Mouse (Mus musculus) spleen, adult 2 months (tissue): ENCODE data around the gene Cnot9. TPM values are rescaled to one million over a fixed set of nuclear protein-coding genes. Genes with fewer than 3 reads are reported as not detected.

ENCODE experiments used
- DNase-seq, 2 experiments: peaks; one replicate each; pipeline versions ENCODE4 v3.0.0 to v3.0.0-alpha.2; 2012 to 2021; ENCODE audit warnings: low spot score in 2 of 2, low read depth in 1 of 2
- H3K27ac ChIP-seq: fragments of 200-500 bp; 2 replicates; pipeline ENCODE4 v1.5.1; 2012; ENCODE audit warnings: low read length, inconsistent platforms; ENCODE audit not compliant: insufficient read depth
- H3K27me3 ChIP-seq: fragments of 200-500 bp; 2 replicates; pipeline ENCODE4 v1.6.1; 2012; ENCODE audit warnings: mild to moderate bottlenecking, moderate library complexity, low read length, inconsistent platforms; ENCODE audit not compliant: control insufficient read depth, insufficient read depth
- H3K36me3 ChIP-seq: fragments of 200-500 bp; 2 replicates; pipeline ENCODE4 v1.6.1; 2012; ENCODE audit warnings: mild to moderate bottlenecking, low read length, inconsistent platforms; ENCODE audit not compliant: control insufficient read depth, insufficient read depth
- H3K4me1 ChIP-seq: fragments of 200-500 bp; 2 replicates; pipeline ENCODE4 v1.6.1; 2011; ENCODE audit warnings: inconsistent platforms; ENCODE audit not compliant: control insufficient read depth, insufficient read depth, insufficient read length
- H3K4me3 ChIP-seq: fragments of 200-500 bp; 2 replicates; pipeline ENCODE4 v1.5.1; 2011; ENCODE audit warnings: mild to moderate bottlenecking, inconsistent platforms; ENCODE audit not compliant: insufficient read depth, insufficient read length; ENCODE audit errors: extremely low read depth
- CTCF ChIP-seq: fragments of 200-500 bp; IDR thresholded peaks from 2 replicates; pipeline ENCODE4 v1.5.1; 2011; ENCODE audit warnings: mild to moderate bottlenecking, inconsistent platforms; ENCODE audit not compliant: insufficient read depth, insufficient read length, insufficient replicate concordance; ENCODE audit errors: extremely low read depth
- POLR2A ChIP-seq: fragments of 200-500 bp; IDR thresholded peaks from 2 replicates; pipeline ENCODE4 v1.6.1; 2011; ENCODE audit warnings: low read depth, low read length, inconsistent platforms
- WGBS: fragments of 180-500 bp; shearing (Covaris S2); methylation state at CpG from one replicate; pipeline ENCODE4 v1.1.7; 2018; 5-methylcytosine and 5-hydroxymethylcytosine counted together
- polyA plus RNA-seq: library from polyadenylated mRNA; depleted of rRNA; stranded (reverse); fragments of >200 nt; gene quantifications from 2 replicates; pipeline ENCODE4 v1.2.3, GENCODE M21; 2012; rRNA removed

Gene Cnot9
- polyA plus RNA-seq = 12.6 and 14.8 TPM in 2 replicates

GRCm38 (mm10) chr1:74505721-74506464 lies at the start of gene Cnot9:
TSS of gene Cnot9 (plus strand) at chr1:74506058.
- Histone ChIP-seq H3K27ac (peak within 1 kb of the TSS; percentile 84), H3K4me1 (no peaks in the 10 kb centered on the region; the same call in 1 of the 2 replicates), H3K36me3 (no peaks in the 10 kb centered on the region), H3K27me3 (no peaks in the 10 kb centered on the region), H3K4me3 (peak within 1 kb of the TSS; percentile 76)
- WGBS = under 1% methylated on average over 64 of the region's 64 CpGs
- peak; percentile 39 for TF ChIP-seq POLR2A
- no peak for TF ChIP-seq CTCF
- DNase-seq = peak; percentile 96 to 100

DNA sequence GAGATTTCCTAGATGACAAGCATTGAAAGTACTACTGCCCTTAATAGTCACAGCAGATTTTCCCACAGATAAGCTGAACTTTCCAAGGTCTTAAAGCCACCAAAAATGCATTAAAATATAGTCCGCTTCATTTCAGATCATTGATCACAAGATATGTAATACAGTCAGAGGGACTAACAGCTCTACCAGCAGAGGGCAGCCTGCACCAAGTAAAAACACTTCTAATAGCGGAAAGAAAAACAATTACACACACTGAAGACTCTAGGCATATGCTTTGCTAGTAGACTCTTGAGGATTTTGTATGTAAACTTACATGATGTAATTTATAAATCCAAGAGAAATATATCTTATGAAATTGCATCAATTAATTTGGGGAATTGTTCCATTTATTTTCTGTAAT lies 45.6 kb upstream of the Cnot9 start:
- no peaks in the 10 kb centered on the region for H3K27me3 ChIP-seq
- TF ChIP-seq POLR2A (no peak), CTCF (no peak)
- H3K4me1 ChIP-seq = no peaks in the 10 kb centered on the region
- whole genome bisulfite sequencing = 87% methylated on average over 2 of the region's 2 CpGs
- DNase-seq = peak in 1 of 2 experiments; percentile 15
- H3K4me3 ChIP-seq = no peak overlapping the region; the same call in 1 of the 2 replicates
- H3K36me3 ChIP-seq = peaks cover 20% of the 10 kb centered on the region
- H3K27ac ChIP-seq = no peak overlapping the region

DNA sequence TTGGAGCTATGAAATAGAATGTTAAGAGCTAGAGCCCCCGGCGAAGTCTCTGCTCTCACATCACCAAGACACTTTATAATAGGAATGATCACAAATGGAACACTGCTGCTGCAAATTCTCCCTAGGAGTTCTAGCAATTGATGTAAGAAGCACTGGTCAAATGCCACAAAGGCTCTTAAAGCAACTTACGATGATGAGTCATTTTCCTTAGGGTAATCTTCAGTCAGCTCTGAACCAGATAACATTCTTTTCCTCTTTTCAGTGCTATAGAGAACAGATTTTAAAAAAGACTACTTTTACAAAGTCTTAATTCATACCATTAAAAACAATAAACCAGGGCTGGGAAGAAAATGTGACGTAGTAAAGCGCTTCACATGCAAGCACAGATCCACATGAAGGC lies 20.1 kb upstream of the Cnot9 start:
- H3K36me3 ChIP-seq = peaks cover 25% of the 10 kb centered on the region
- 95% methylated on average over 5 of the region's 5 CpGs for WGBS
- no peaks in the 10 kb centered on the region for H3K27me3 ChIP-seq
- H3K4me1 ChIP-seq = no peaks in the 10 kb centered on the region
- H3K27ac ChIP-seq = no peak overlapping the region
- DNase-seq = no peak
- TF ChIP-seq CTCF = no peak
- no peak for TF ChIP-seq POLR2A
- H3K4me3 ChIP-seq = no peak overlapping the region

GRCm38 (mm10) chr1:74501106-74501505 lies 4.8 kb upstream of the Cnot9 start:
- H3K4me3 ChIP-seq = no peak overlapping the region
- H3K4me1 ChIP-seq = no peaks in the 10 kb centered on the region; the same call in 1 of the 2 replicates
- no peaks in the 10 kb centered on the region for H3K27me3 ChIP-seq
- no peaks in the 10 kb centered on the region for H3K36me3 ChIP-seq
- TF ChIP-seq POLR2A (no peak), CTCF (no peak)
- WGBS = 70% methylated on average over 1 of the region's 1 CpGs
- no peak for DNase-seq
- no peak overlapping the region for H3K27ac ChIP-seq

- H3K4me3 ChIP-seq = peak overlapping the region; percentile 72
- no peaks in the 10 kb centered on the region; the same call in 1 of the 2 replicates for H3K4me1 ChIP-seq
- no peak for TF ChIP-seq CTCF
- no peak for TF ChIP-seq POLR2A
- under 1% methylated on average over 22 of the region's 22 CpGs for WGBS
- H3K27ac ChIP-seq = peak overlapping the region; percentile 35; the same call in 1 of the 2 replicates
- no peak for DNase-seq
- no peaks in the 10 kb centered on the region for H3K27me3 ChIP-seq
- no peaks in the 10 kb centered on the region for H3K36me3 ChIP-seq
Measured at GRCm38 (mm10) chr1:74505393-74505720, 501 bp upstream of the Cnot9 start.

DNA sequence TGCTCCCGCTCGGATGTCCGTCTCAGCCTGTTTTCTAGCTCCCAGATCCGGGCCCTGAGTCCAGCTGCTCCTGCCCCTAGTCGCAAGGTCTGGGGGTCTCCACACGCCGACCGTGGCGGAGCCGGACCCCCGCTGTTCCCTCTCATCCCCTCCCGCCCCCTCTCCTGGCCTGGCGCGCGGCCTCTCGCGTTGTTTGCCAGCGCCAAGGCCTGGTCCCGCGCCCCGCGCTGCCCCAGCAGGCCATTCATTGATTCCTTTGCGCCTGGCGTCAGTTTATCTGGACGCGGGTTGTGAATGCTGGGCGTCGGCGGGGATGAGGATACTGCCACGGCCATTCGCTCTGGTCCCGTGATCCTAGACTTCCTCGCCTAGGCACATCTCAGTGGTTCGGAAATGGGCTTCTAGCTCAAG lies 618 bp downstream of the Cnot9 start:
- no peak for DNase-seq
- Histone ChIP-seq H3K4me1 (no peaks in the 10 kb centered on the region; the same call in 1 of the 2 replicates), H3K27ac (peak overlapping the region; percentile 84), H3K27me3 (no peaks in the 10 kb centered on the region), H3K36me3 (no peaks in the 10 kb centered on the region), H3K4me3 (peak overlapping the region; percentile 76)
- TF ChIP-seq POLR2A = no peak
- no peak for TF ChIP-seq CTCF
- under 1% methylated on average over 34 of the region's 34 CpGs for WGBS

- Histone ChIP-seq H3K4me1 (no peaks in the 10 kb centered on the region; the same call in 1 of the 2 replicates), H3K27me3 (no peaks in the 10 kb centered on the region), H3K4me3 (no peak overlapping the region), H3K36me3 (no peaks in the 10 kb centered on the region), H3K27ac (no peak overlapping the region)
- TF ChIP-seq POLR2A (no peak), CTCF (no peak)
- DNase-seq = no peak
- WGBS = 82% methylated on average over 2 of the region's 2 CpGs
Measured at GRCm38 (mm10) chr1:74507780-74508179, 1.9 kb downstream of the Cnot9 start.
